Mouse (Mus musculus): ENCODE data around the gene Olfr968. TPM values are rescaled to one million over a fixed set of nuclear protein-coding genes. Genes with fewer than 3 reads are reported as not detected.

Gene Olfr968
- not detected for total RNA-seq (2023)

DNA sequence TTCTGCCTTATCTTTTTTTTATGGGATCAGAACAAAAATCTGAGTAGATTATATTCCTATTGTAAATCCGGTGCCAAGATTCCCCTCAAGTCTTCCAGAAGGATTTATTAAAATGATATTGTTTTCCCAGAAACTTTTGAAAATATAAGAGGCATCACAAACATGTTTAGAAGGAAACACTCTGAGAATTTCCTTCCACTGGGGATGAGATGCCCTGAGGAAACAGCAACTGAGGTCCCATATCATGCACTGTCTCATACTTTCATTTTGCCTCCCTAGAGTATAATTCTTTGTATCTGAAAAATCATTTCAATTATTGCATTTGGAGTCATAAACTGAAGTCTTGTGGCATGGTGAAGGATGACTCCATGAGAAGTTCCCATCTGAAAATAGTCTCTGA lies at the start of gene Olfr968:
TSS of gene Olfr968 (minus strand) at position 101 of the 400 bp plus-strand sequence.

DNA sequence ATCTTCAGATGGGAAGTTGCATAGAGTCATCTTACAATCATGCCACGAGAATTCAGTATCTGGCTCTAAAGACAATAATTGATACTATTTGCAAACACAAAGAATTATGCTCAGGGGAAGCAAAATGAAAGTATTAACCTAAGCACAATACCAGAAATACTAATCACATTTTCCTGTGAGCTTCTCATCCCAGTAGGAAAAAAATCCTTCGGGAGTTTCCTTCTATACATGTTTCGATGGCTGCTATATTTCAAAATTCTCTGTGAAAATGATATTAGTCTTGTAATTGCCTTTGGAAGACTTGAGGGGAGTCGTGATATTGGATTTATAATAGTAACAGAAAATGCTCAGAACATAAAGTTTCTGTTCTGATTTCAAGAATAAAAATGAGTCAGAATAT lies 25.5 kb upstream of the Olfr968 start, which contains the start of gene Olfr970:
TSS of gene Olfr970 (plus strand) at position 301 of the 400 bp plus-strand sequence.

DNA sequence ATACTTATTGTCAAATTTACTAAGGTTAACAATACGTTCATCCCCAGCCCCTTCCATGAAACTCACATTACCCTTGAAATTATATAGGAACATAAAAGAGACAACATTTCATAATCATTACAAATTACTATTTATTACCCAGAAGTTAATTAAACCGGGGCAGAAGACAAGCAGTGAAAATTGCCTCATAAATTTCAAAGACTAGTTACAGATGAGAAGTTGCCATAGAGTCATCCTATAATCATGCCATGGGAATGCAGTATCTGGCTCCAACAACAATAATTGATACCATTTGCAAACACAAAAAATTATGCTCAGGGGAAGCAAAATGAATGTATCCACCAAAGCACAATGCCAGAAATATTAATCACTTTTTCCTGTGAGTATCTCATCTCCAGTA lies 7.5 kb upstream of the Olfr968 start, which contains the start of gene Olfr969:
TSS of gene Olfr969 (plus strand) at position 388 of the 400 bp plus-strand sequence.

DNA sequence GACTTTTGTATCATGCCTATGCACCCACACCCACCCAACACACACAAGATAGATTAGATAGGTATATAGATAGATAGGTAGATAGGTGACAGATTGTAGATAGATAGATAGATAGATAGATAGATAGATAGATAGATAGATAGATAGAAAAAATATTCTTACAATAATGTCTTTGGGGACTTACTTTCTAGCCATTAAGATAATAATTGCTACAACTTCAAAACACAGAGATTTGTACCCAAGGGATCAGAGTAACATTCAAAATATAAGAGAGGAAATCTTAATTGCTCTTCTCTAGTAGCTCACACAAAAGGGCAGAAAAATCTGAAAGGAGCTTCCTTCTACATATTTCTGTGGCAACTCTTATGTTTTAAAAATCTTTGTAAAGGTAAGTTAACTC lies 37.1 kb downstream of the Olfr968 start, which contains the start of gene Olfr967:
TSS of gene Olfr967 (plus strand) at position 301 of the 400 bp plus-strand sequence.

DNA sequence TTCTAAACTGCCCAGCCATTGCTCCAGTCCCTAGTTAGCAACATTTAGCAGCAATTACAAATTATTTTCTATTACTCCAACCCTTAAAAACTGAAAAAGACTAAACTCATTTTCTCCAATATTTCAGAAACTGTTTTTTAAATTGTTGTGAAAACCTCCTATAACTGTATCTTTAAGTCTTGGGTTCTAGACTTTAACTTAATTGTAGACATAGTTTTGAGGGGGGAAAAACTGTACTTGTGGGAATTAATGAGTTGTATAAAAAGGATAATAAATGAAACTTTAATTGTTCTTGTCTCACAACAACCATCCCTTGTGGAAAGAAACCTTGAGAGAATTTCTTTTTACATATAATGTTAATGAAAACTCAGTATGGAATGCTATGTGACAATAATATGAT lies 52.4 kb downstream of the Olfr968 start, which contains the start of gene Olfr150:
TSS of gene Olfr150 (plus strand) at position 301 of the 400 bp plus-strand sequence.

Other genes with a start within 250 kb of the Olfr968 start
- gene Olfr958, start 229.2 kb downstream of the Olfr968 start, total RNA-seq (2023), result not detected
- gene Olfr959, start 207.7 kb downstream of the Olfr968 start, total RNA-seq (2023), result not detected
- not detected for gene AW551984, start 178.8 kb downstream of the Olfr968 start, total RNA-seq (2023)
- not detected for gene Olfr148, start 172.6 kb downstream of the Olfr968 start, total RNA-seq (2023)
- gene Olfr960, start 161.9 kb downstream of the Olfr968 start, total RNA-seq (2023), result not detected
- not detected for gene Olfr961, start 138.2 kb downstream of the Olfr968 start, total RNA-seq (2023)
- not detected for gene Olfr963, start 116.0 kb downstream of the Olfr968 start, total RNA-seq (2023)
- not detected for gene Olfr149, start 76.1 kb downstream of the Olfr968 start, total RNA-seq (2023)
- gene Olfr965, start 71.9 kb downstream of the Olfr968 start, total RNA-seq (2023), result not detected
- gene Olfr150, start 52.3 kb downstream of the Olfr968 start, total RNA-seq (2023), result not detected
- gene Olfr967, start 37.0 kb downstream of the Olfr968 start, total RNA-seq (2023), result not detected
- not detected for gene Olfr969, start 7.7 kb upstream of the Olfr968 start, total RNA-seq (2023)
- not detected for gene Olfr970, start 25.6 kb upstream of the Olfr968 start, total RNA-seq (2023)
- not detected for gene Olfr971, start 53.6 kb upstream of the Olfr968 start, total RNA-seq (2023)
- gene Olfr972, start 83.2 kb upstream of the Olfr968 start, total RNA-seq (2023), result not detected
- not detected for gene Olfr229, start 124.1 kb upstream of the Olfr968 start, total RNA-seq (2023)
- not detected for gene Olfr974, start 154.2 kb upstream of the Olfr968 start, total RNA-seq (2023)
- gene Olfr975, start 168.8 kb upstream of the Olfr968 start, total RNA-seq (2023), result not detected
- gene Olfr976, start 177.9 kb upstream of the Olfr968 start, total RNA-seq (2023), result not detected
- gene Olfr978, start 208.9 kb upstream of the Olfr968 start, total RNA-seq (2023), result not detected
- gene Olfr979, start 220.2 kb upstream of the Olfr968 start, total RNA-seq (2023), result not detected
- gene Olfr980, start 226.3 kb upstream of the Olfr968 start, total RNA-seq (2023), result not detected
- not detected for gene Olfr981, start 238.2 kb upstream of the Olfr968 start, total RNA-seq (2023)